Mouse (Mus musculus) layer of hippocampus, adult 8-10 months (tissue): ENCODE results near the gene Tmem198. TPM values are rescaled to one million over a fixed set of nuclear protein-coding genes. Genes with fewer than 3 reads are reported as not detected.

Experiments used
- DNase-seq, 2 experiments: peaks; one replicate each; pipeline ENCODE4 v3.0.0; 2022; ENCODE audit warnings: low spot score in 2 of 2
- total RNA-seq, 4 experiments: library from RNA; stranded (reverse); gene quantifications; 2 replicates each; pipeline ENCODE4 v1.2.4; 2022

The Tmem198 gene
- total RNA-seq, 4 experiments from 2014 or later = 49.1 to 64.8 (median 55.6) TPM

DNA sequence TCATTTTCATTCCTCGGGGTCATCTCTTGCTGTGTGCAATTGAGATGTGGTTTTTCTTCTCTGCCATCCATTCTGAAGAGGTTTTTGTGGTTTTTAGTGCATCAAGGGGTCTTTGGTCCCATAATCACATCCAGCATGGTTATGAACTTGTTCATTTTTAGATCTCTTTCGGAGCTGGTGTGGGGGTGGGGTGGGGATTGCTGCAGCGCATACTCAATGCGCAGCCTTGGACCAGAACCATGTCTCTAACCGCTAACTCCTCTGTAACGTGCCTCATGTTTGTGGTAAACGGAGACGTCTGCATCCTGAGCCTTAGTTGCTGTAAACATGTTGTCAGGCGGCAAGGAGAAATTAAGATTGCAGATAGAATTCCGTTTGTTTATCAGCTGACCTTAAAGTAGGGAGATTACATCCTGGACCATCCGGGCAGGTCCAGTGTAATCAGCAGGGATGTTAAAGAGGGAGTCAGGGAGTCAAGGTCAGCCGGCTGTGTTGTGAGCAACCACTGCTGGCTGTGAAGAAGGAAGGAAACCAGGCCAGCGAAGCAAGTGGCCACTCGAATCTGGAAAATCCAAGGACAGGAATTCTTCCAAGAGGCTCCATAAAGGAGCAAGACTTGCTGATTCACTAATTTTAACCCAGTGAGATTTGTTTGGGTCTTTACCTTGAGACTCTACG, 37.5 kb downstream of the Tmem198 start:
- no peak for DNase-seq

DNA sequence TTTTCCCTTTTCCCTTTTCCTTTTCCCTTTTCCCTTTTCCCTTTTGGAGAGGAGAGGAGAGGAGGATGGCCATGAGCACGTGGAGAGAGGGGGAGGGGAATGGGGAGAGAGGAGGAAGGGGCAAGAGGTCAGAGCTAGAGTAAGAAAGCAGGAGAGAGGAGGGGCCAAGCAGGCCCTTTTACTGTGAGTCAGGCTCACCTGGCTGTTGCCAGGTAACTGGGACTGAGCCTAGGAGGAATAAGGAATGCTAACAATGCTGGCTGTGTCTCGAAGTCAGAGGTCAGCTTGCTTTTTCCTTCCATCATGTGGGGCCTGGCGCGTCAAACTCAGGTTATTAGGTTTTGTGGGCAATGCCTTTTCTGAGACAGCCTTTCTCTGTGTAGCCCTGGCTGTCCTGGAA, 38.7 kb downstream of the Tmem198 start:
- no peak for DNase-seq

DNA sequence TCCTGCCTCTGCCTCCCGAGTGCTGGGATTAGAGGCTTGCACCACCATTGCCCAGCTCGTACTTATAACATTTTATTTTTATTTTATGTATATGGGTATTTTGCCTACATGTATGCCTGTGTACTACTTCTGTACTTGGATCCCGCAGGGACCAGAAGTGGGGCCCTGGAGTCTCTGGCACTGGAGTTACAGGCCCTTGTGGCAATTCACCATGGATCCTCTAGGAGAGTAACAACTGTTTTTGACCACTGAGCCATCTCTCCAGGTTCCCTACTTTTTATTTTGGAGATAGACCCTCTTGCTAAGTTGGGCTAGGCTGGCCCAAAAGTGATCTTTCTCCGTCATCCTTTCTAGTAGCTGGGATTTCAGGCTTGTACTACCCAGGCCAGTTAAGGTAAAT, 39.1 kb downstream of the Tmem198 start:
- no peak for DNase-seq

- DNase-seq = no peak
These were observed 40.2 kb downstream of the Tmem198 start for GRCm38 (mm10) chr1:75519576-75519975.

DNA sequence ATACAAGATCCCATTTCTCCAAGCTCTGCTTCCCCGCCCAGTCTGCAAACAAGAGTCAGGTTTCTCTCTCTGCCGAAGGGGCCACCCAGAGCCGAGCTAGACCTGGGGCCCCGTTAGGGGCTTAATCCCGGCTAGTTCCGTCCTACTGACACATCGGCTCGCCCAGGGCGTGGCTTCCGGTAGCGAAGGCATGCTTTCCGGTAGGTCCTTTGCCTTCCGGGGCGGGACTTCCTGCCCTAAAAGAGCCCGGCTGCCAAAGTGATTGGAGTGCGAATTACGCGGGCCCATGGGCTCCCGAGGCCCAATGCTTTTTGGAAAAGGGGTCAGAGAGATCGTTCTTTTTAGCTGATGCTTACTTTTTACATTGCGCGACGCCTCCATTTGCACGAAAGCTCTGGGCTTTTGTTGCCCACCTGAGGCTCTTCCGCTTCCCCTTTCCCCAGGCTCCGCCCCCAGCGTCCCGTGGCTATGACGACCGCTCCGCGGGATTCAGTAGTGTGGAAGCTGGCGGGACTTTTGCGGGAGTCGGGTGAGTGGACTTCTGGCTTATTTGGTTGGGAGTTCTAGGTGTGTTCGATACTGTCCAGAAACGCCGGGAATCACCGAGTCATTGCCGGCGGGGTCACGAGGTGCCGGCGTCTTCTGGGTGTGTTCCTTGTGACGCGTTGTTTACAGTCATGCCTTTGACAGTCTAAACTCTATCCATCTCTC, 42.1 kb downstream of the Tmem198 start, which contains the start of gene Stk11ip:
Gene Stk11ip, plus strand, starts transcription at position 209 of the 711 bp plus-strand sequence.
- DNase-seq = peak; percentile 84 to 91

GRCm38 (mm10) chr1:75524679-75525078, 45.3 kb downstream of the Tmem198 start:
- DNase-seq = no peak

GRCm38 (mm10) chr1:75530546-75530945, 51.2 kb downstream of the Tmem198 start:
- DNase-seq = no peak

- DNase-seq = no peak
These were observed 53.2 kb downstream of the Tmem198 start for GRCm38 (mm10) chr1:75532280-75533172.

- DNase-seq = no peak
These were observed 54.3 kb downstream of the Tmem198 start for GRCm38 (mm10) chr1:75533325-75534252.

Other genes starting within 250 kb of the Tmem198 start
- gene A630095N17Rik, start 247.4 kb upstream of the Tmem198 start, total RNA-seq = not detected
- 100 to 1,000 TPM in 1 of 4 experiments, 10 to 100 TPM in 3; 83.1 to 108 (median 93.1) TPM for gene Dnajb2, start 243.1 kb upstream of the Tmem198 start, total RNA-seq
- 100 to 1,000 TPM; 360 to 457 (median 395) TPM for gene Ptprn, start 215.0 kb upstream of the Tmem198 start, total RNA-seq
- gene Resp18, start 201.1 kb upstream of the Tmem198 start, total RNA-seq = 100 to 1,000 TPM; 102 to 169 (median 125) TPM
- 10 to 100 TPM; 41.2 to 49.8 (median 45.4) TPM for gene Dnpep, start 161.5 kb upstream of the Tmem198 start, total RNA-seq
- gene Des, start 119.2 kb upstream of the Tmem198 start, total RNA-seq = 1 to 10 TPM in 3 of 4 experiments, under 1 TPM in 1; 0.60 to 1.9 (median 1.5) TPM
- 100 to 1,000 TPM; 168 to 185 (median 182) TPM for gene Speg, start 104.2 kb upstream of the Tmem198 start, total RNA-seq
- gene Gmppa, start 43.6 kb upstream of the Tmem198 start, total RNA-seq = 10 to 100 TPM; 58.3 to 77.2 (median 72.7) TPM
- gene Asic4, start 29.1 kb upstream of the Tmem198 start, total RNA-seq = 1 to 10 TPM; 5.8 to 6.6 (median 6.0) TPM
- gene Chpf, start 225 bp upstream of the Tmem198 start, total RNA-seq = 10 to 100 TPM; 71.4 to 79.7 (median 77.2) TPM
- 10 to 100 TPM; 20.8 to 25.7 (median 23.1) TPM for gene Obsl1, start 26.9 kb downstream of the Tmem198 start, total RNA-seq
- gene Inha, start 27.5 kb downstream of the Tmem198 start, total RNA-seq = 10 to 100 TPM; 13.0 to 19.2 (median 16.8) TPM
- gene Stk11ip, start 42.0 kb downstream of the Tmem198 start, total RNA-seq = 10 to 100 TPM; 26.8 to 36.5 (median 30.1) TPM
- gene Slc4a3, start 66.7 kb downstream of the Tmem198 start, total RNA-seq = 100 to 1,000 TPM; 110 to 153 (median 129) TPM